Mouse (Mus musculus): ENCODE results near the gene Depdc1a.
"Not testable (repeated sequence)": the region's sequence is repeated elsewhere in the genome, so short reads cannot be mapped to it uniquely, and the experiment has no call there.

DNA sequence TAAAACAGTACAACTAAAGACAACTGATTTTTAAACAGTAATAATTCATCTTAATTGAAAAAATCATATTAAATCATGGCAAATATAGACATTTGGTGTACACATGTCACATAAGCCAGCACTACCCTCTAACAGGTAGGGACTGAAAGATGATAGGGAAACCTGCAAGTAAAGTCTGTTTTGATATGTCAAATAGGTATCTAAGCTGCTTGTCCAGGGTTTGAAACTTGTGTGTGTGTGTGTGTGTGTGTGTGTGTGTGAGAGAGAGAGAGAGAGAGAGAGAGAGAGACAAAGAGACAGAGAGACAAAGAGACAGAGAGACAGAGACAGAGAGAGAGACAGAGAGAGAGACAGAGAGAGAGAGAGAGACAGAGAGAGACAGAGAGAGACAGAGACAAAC lies 524 bp upstream of the Depdc1a start:
- TF ChIP-seq CTCF, EP300 (IDR thresholded peaks at IDR 0.05; ENCODE audit: low read depth): not testable (repeated sequence)

Measured in liver, postnatal 0 days (tissue).